Comparison of ENCODE assay signal across 30 mouse cellular contexts in genomic region chr4:132778562-132779201, GRCm38 (mm10). TPM values are rescaled to one million over a fixed set of nuclear protein-coding genes. Genes with fewer than 3 reads are reported as not detected.
DNase-seq lines count a peak whose midpoint lies in the region; ATAC-seq lines count a peak whose summit lies in the region.
"Had no signal": no experiment of that assay in that cellular context is flagged by ENCODE, and none has a peak within 500 bp of the region (broad histone marks: within the 10 kb centered on the region; RNA-seq: fewer than 3 reads in every experiment).

No protein-coding gene starts in this region.

- peak; percentile 60 to 70 for DNase-seq in spleen, postnatal 36 days (ENCODE audit: low spot score in 2 of 2)
- no peak for DNase-seq in spleen, adult 12 weeks (ENCODE audit: low spot score)
- peak; percentile 45 for DNase-seq in ZHBTc4 (ENCODE audit: low read depth, low spot score)
- DNase-seq in left cerebral cortex, postnatal 25 days (ENCODE audit: low spot score in 2 of 2): no peak
- no peak for DNase-seq in cerebellum, postnatal 4 days (ENCODE audit: low spot score in 2 of 2)
- DNase-seq: adrenal gland, adult 2 months; cerebellum, adult 18-20 months; cerebellum, postnatal 10 days; gastrocnemius, postnatal 14 days; heart, adult 18-20 months; heart, postnatal 4 days; kidney, adult 11 months; kidney, postnatal 25 days; lung, embryonic 14.5 days; lung, postnatal 14 days; right cerebral cortex, postnatal 4 days; thymus, adult 2 months; thymus, postnatal 36 days had no signal

- H3K9me3 ChIP-seq in kidney, embryonic 15.5 days (replicated peaks): no peaks in the 10 kb centered on the region
- H3K9me3 ChIP-seq: embryonic facial prominence, embryonic 10.5 days; embryonic facial prominence, embryonic 15.5 days; forebrain, embryonic 12.5 days; hindbrain, embryonic 13.5 days; limb, embryonic 12.5 days; liver, embryonic 15.5 days had no signal

- H3K4me2 ChIP-seq in kidney, embryonic 15.5 days: no peak overlapping the region
- H3K4me2 ChIP-seq: embryonic facial prominence, embryonic 15.5 days; forebrain, embryonic 12.5 days; heart, embryonic 11.5 days; hindbrain, embryonic 13.5 days; limb, embryonic 12.5 days; liver, embryonic 15.5 days; lung, embryonic 14.5 days had no signal

- H3K4me1 ChIP-seq in kidney, embryonic 15.5 days: no peaks in the 10 kb centered on the region
- H3K4me1 ChIP-seq: embryonic facial prominence, embryonic 10.5 days; embryonic facial prominence, embryonic 15.5 days; forebrain, embryonic 12.5 days; hindbrain, embryonic 13.5 days; limb, embryonic 12.5 days had no signal

- H3K4me3 ChIP-seq in kidney, embryonic 15.5 days (replicated peaks): no peak overlapping the region
- H3K4me3 ChIP-seq: embryonic facial prominence, embryonic 10.5 days; embryonic facial prominence, embryonic 15.5 days; forebrain, embryonic 12.5 days; hindbrain, embryonic 13.5 days; limb, embryonic 12.5 days; liver, embryonic 15.5 days had no signal

- peak; percentile 29 for ATAC-seq in inflammation-experienced regulatory T-cells, adult 6 months
- ATAC-seq in kidney, embryonic 15.5 days (replicated peaks; ENCODE audit: low FRiP score): no peak
- ATAC-seq: midbrain, embryonic 16.5 days had no signal

- peaks cover 61% of the 10 kb centered on the region for H3K36me3 ChIP-seq in kidney, embryonic 15.5 days

- H3K9ac ChIP-seq in kidney, embryonic 15.5 days: no peak overlapping the region
- H3K9ac ChIP-seq: embryonic facial prominence, embryonic 15.5 days; forebrain, embryonic 12.5 days; hindbrain, embryonic 13.5 days; limb, embryonic 12.5 days; liver, embryonic 15.5 days; lung, embryonic 14.5 days had no signal

- H3K27me3 ChIP-seq in kidney, embryonic 15.5 days: no peaks in the 10 kb centered on the region
- H3K27me3 ChIP-seq: embryonic facial prominence, embryonic 15.5 days; forebrain, embryonic 12.5 days; hindbrain, embryonic 13.5 days; limb, embryonic 12.5 days; liver, embryonic 15.5 days had no signal

- no peak overlapping the region for H3K27ac ChIP-seq in kidney, embryonic 15.5 days
- H3K27ac ChIP-seq: embryonic facial prominence, embryonic 10.5 days; embryonic facial prominence, embryonic 15.5 days; forebrain, embryonic 12.5 days; hindbrain, embryonic 13.5 days; limb, embryonic 12.5 days; liver, embryonic 15.5 days; stomach, postnatal 0 days had no signal

- intact Hi-C loops in left cerebral cortex, postnatal 25 days (cut with DNase I): loop anchor here (5.0 kb wide), 1 partner anchor 144 kb away; the partner anchor contains the start of gene Fam76a

- WGBS in kidney, embryonic 15.5 days: 81% methylated on average over 6 of the region's 6 CpGs

RNA-seq across cellular contexts. Expression of gene Rpa2, which starts 10.6 kb away (rescaled TPM):
- polyA plus RNA-seq in inflammation-experienced regulatory T-cells, adult 6 months (2017; shearing (Covaris generic)): 100 to 1,000 TPM in 1 of 3 experiments, 10 to 100 TPM in 2; 61.0 to 124 (median 76.1) TPM
- polyA plus RNA-seq in kidney, embryonic 15.5 days (2015; fragmentation: Nextera tagmentation; extraction: Ambion mirVana): 108 and 113 TPM in 2 replicates
- 10 to 100 TPM; 13.5 to 13.8 TPM for total RNA-seq in left cerebral cortex, postnatal 25 days (2021)

RNA-seq across cellular contexts. Expression of gene Themis2, which starts 17.5 kb away (rescaled TPM):
- polyA plus RNA-seq in inflammation-experienced regulatory T-cells, adult 6 months (2017; shearing (Covaris generic)): 1 to 10 TPM in 1 of 3 experiments, under 1 TPM in 2; 0.56 to 5.8 (median 0.71) TPM
- 0.91 and 1.7 TPM in 2 replicates for polyA plus RNA-seq in kidney, embryonic 15.5 days (2015; fragmentation: Nextera tagmentation; extraction: Ambion mirVana)
- total RNA-seq in left cerebral cortex, postnatal 25 days (2021): 1 to 10 TPM in 1 of 2 experiments, under 1 TPM in 1; 0.80 to 1.1 TPM
- polyA plus RNA-seq: C2C12 had no signal

RNA-seq across cellular contexts. Expression of gene Smpdl3b, which starts 21.6 kb away (rescaled TPM):
- polyA plus RNA-seq in inflammation-experienced regulatory T-cells, adult 6 months (2017; shearing (Covaris generic)): 1 to 10 TPM; 4.0 to 9.1 (median 4.3) TPM
- 10.0 and 11.9 TPM in 2 replicates for polyA plus RNA-seq in kidney, embryonic 15.5 days (2015; fragmentation: Nextera tagmentation; extraction: Ambion mirVana)
- total RNA-seq in left cerebral cortex, postnatal 25 days (2021): 1 to 10 TPM; 4.3 to 4.5 TPM

RNA-seq across cellular contexts. Expression of gene Xkr8, which starts 46.3 kb away (rescaled TPM):
- polyA plus RNA-seq in inflammation-experienced regulatory T-cells, adult 6 months (2017; shearing (Covaris generic)): 1 to 10 TPM; 2.4 to 9.2 (median 7.8) TPM
- 4.4 and 7.5 TPM in 2 replicates for polyA plus RNA-seq in kidney, embryonic 15.5 days (2015; fragmentation: Nextera tagmentation; extraction: Ambion mirVana)
- 1 to 10 TPM; 3.6 to 4.0 TPM for total RNA-seq in left cerebral cortex, postnatal 25 days (2021)

Comparison
In these comparisons a context has a peak if more than half of its experiments do, and no peak if none do; other contexts are left out.
1. DNase-seq: peak in spleen, postnatal 36 days (2 of 2) and ZHBTc4 (single experiment); none in spleen, adult 12 weeks (single experiment), left cerebral cortex, postnatal 25 days (0 of 2) and cerebellum, postnatal 4 days (0 of 2).